ENCODE assay signal across 10 mouse cellular contexts in the genomic region with DNA sequence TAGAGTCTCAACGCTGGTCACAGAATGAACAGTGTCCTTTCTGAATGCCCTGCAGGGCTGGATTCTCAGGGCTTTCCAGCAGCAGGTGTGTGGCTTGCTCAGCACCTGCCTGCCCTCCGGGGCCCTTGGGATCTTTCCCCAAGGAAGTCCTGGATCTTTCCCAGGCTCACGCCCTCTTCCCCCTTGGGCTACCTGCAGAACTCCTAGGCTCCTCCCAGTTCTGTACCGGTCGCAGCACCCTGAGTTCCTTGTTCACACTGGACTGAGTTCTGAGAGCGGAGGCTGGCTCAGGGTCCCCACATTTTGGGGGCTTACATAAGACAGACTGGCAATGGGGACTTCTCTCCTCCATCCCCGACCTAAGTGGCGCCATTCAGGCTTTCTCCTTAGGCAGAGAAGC. TPM values are rescaled to one million over a fixed set of nuclear protein-coding genes. Genes with fewer than 3 reads are reported as not detected.
DNase-seq lines count a peak whose midpoint lies in the region; ATAC-seq lines count a peak whose summit lies in the region.
"Had no signal": no experiment of that assay in that cellular context is flagged by ENCODE, and none has a peak within 500 bp of the region (broad histone marks: within the 10 kb centered on the region; RNA-seq: fewer than 3 reads in every experiment).

No protein-coding gene starts in this region.

- H3K4me1 ChIP-seq in lung, embryonic 16.5 days (replicated peaks; ENCODE audit: control insufficient read depth, insufficient read depth, low read length): peaks cover 56% of the 10 kb centered on the region
- peaks cover 27% of the 10 kb centered on the region for H3K4me1 ChIP-seq in liver, embryonic 12.5 days

- ATAC-seq in lung, embryonic 16.5 days (ENCODE audit: low read depth): no peak
- ATAC-seq in liver, embryonic 12.5 days: no peak

- H3K36me3 ChIP-seq in lung, embryonic 16.5 days (ENCODE audit: control insufficient read depth, insufficient read depth, low read length): 0 out of 2 replicates have a peak, but pooled peaks cover 2% of the 10 kb centered on the region
- H3K36me3 ChIP-seq in liver, embryonic 12.5 days: peaks cover 14% of the 10 kb centered on the region

- H3K27ac ChIP-seq in lung, embryonic 16.5 days (ENCODE audit: low read length): peak overlapping the region; percentile 63
- no peak overlapping the region for H3K27ac ChIP-seq in liver, embryonic 12.5 days

- H3K27me3 ChIP-seq in lung, embryonic 16.5 days (ENCODE audit: control insufficient read depth, insufficient read depth, low read depth, low read length): no peaks in the 10 kb centered on the region
- no peaks in the 10 kb centered on the region for H3K27me3 ChIP-seq in liver, embryonic 12.5 days (replicated peaks)
- H3K27me3 ChIP-seq: megakaryocyte, embryonic 14.5 days had no signal

- H3K9me3 ChIP-seq in lung, embryonic 16.5 days (ENCODE audit: control insufficient read depth, low read length): no peaks in the 10 kb centered on the region
- H3K9me3 ChIP-seq in liver, embryonic 12.5 days (replicated peaks): no peaks in the 10 kb centered on the region
- H3K9me3 ChIP-seq: megakaryocyte, embryonic 14.5 days had no signal

- 57% methylated on average over 8 of the region's 8 CpGs for WGBS in lung, embryonic 16.5 days
- WGBS in liver, embryonic 12.5 days (ENCODE audit: insufficient replicate concordance): 65% methylated on average over 8 of the region's 8 CpGs

- H3K9ac ChIP-seq in lung, embryonic 16.5 days (ENCODE audit: low read length): peak overlapping the region; percentile 3; the same call in 1 of the 2 replicates
- no peak overlapping the region for H3K9ac ChIP-seq in liver, embryonic 12.5 days

- DNase-seq in cerebellum, adult 11-12 months: peak; percentile 69
- DNase-seq in cerebellum, postnatal 4 days (ENCODE audit: low spot score in 2 of 2): no peak
- no peak for DNase-seq in lung, postnatal 14 days
- DNase-seq in retina, postnatal 1 day: no peak
- DNase-seq in right cerebral cortex, adult 18-20 months: no peak
- no peak for DNase-seq in urinary bladder, postnatal 10 days (ENCODE audit: low spot score)

- no peak overlapping the region for H3K4me3 ChIP-seq in lung, embryonic 16.5 days (ENCODE audit: low read length)
- no peak overlapping the region for H3K4me3 ChIP-seq in liver, embryonic 12.5 days
- H3K4me3 ChIP-seq: megakaryocyte, embryonic 14.5 days had no signal

- H3K4me2 ChIP-seq in lung, embryonic 16.5 days (ENCODE audit: low read depth, low read length): 0 out of 2 replicates have a peak overlapping the region, but pooled peaks have one; percentile 7
- H3K4me2 ChIP-seq in liver, embryonic 12.5 days: 0 out of 2 replicates have a peak overlapping the region, but pooled peaks have one; percentile 24

RNA-seq across cellular contexts. Expression of gene Soga1, which starts 19.9 kb away (rescaled TPM):
- 4.0 and 4.1 TPM in 2 replicates for polyA plus RNA-seq in lung, embryonic 16.5 days (2015; fragmentation: Nextera tagmentation; extraction: Ambion mirVana)
- polyA plus RNA-seq in liver, embryonic 12.5 days (2016; fragmentation: Nextera tagmentation; extraction: Ambion mirVana): 3.4 TPM in 2 replicates

RNA-seq across cellular contexts. Expression of gene Tldc2, which starts 27.7 kb away (rescaled TPM):
- polyA plus RNA-seq in lung, embryonic 16.5 days (2015; fragmentation: Nextera tagmentation; extraction: Ambion mirVana): not detected in 2 replicates
- polyA plus RNA-seq in liver, embryonic 12.5 days (2016; fragmentation: Nextera tagmentation; extraction: Ambion mirVana): 0.29 TPM in 1 of 2 replicates, not detected in the other
- polyA plus RNA-seq: thymus, postnatal 0 days had no signal

RNA-seq across cellular contexts. Expression of gene Dsn1, which starts 52.2 kb away (rescaled TPM):
- polyA plus RNA-seq in lung, embryonic 16.5 days (2015; fragmentation: Nextera tagmentation; extraction: Ambion mirVana): 38.8 and 40.0 TPM in 2 replicates
- polyA plus RNA-seq in liver, embryonic 12.5 days (2016; fragmentation: Nextera tagmentation; extraction: Ambion mirVana): 38.7 TPM in 2 replicates
